Mouse (Mus musculus): ENCODE results near the gene Foxm1. TPM values are rescaled to one million over a fixed set of nuclear protein-coding genes. Genes with fewer than 3 reads are reported as not detected.

The Foxm1 gene
- polyA plus RNA-seq, 1 experiment from 2014 or later: 5.7 TPM

DNA sequence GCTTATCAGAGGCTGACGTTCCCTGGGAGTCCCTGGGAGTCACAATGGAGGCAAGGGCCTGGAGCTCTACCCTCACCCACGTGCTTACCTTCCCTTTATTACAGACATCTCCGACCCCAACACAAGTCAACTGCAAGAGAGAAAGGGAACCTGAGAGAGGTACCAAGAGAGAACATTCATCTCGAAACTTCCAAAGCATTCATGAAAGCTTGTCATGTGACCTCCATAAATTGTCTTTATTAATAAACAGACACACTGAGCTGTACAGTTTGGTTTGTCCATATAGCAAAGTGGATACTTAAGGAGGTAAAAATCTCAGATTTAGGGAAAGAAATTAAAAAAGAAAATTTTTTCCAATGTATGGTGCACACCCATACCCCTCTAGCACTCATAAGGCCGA lies 53.4 kb downstream of the Foxm1 start:
- 86% methylated on average over 5 of the region's 5 CpGs for WGBS (ENCODE audit: insufficient replicate concordance)
- DNase-seq: no peak
- ATAC-seq: no peak
- no peak overlapping the region for H3K9ac ChIP-seq (replicated peaks)
- H3K27ac ChIP-seq (ENCODE audit: low read depth): no peak overlapping the region
- H3K36me3 ChIP-seq (replicated peaks; ENCODE audit: insufficient read depth, low read length): peaks cover 15% of the 10 kb centered on the region
- H3K4me3 ChIP-seq (ENCODE audit: low read depth, low read length): no peak overlapping the region
- H3K27me3 ChIP-seq (ENCODE audit: insufficient read depth, low read length): no peaks in the 10 kb centered on the region
- H3K4me1 ChIP-seq (ENCODE audit: insufficient read depth): no peaks in the 10 kb centered on the region
- TF ChIP-seq EP300 (IDR thresholded peaks at IDR 0.05; ENCODE audit: low read depth) (no peak), CTCF (IDR thresholded peaks at IDR 0.05; ENCODE audit: low read depth) (no peak)
- H3K9me3 ChIP-seq (ENCODE audit: low read length): no peaks in the 10 kb centered on the region
- no peak overlapping the region for H3K4me2 ChIP-seq (ENCODE audit: low read depth, low read length)

DNA sequence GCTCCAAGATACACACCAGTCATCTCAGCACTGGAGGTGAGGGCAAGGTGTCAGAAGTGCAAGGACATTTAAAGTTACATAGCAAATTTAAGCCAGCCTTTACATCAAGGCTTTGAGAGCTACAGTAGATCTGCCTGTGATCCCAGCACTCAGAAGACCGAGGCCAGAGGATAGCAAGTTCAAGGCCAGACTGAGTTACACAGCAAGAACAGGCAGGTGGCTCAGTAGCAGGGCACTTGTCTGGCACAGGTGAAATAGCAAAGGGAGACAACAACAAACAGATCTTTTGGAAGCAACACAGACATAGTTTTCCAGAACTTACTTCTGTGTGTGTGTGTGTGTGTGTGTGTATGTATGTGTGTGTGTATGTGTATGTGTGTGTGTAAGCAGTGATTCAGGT lies 55.3 kb downstream of the Foxm1 start:
- WGBS (ENCODE audit: insufficient replicate concordance): 64% methylated on average over 1 of the region's 1 CpGs
- Histone ChIP-seq H3K27ac (ENCODE audit: low read depth) (no peak overlapping the region), H3K4me2 (ENCODE audit: low read depth, low read length) (no peak overlapping the region), H3K4me3 (ENCODE audit: low read depth, low read length) (no peak overlapping the region), H3K4me1 (ENCODE audit: insufficient read depth) (no peaks in the 10 kb centered on the region), H3K36me3 (replicated peaks; ENCODE audit: insufficient read depth, low read length) (no peaks in the 10 kb centered on the region; the same call in 1 of the 2 replicates), H3K9ac (replicated peaks) (no peak overlapping the region), H3K9me3 (ENCODE audit: low read length) (no peaks in the 10 kb centered on the region), H3K27me3 (ENCODE audit: insufficient read depth, low read length) (no peaks in the 10 kb centered on the region)
- no peak for ATAC-seq
- DNase-seq: no peak
- TF ChIP-seq CTCF (IDR thresholded peaks at IDR 0.05; ENCODE audit: low read depth) (no peak), EP300 (IDR thresholded peaks at IDR 0.05; ENCODE audit: low read depth) (no peak)

DNA sequence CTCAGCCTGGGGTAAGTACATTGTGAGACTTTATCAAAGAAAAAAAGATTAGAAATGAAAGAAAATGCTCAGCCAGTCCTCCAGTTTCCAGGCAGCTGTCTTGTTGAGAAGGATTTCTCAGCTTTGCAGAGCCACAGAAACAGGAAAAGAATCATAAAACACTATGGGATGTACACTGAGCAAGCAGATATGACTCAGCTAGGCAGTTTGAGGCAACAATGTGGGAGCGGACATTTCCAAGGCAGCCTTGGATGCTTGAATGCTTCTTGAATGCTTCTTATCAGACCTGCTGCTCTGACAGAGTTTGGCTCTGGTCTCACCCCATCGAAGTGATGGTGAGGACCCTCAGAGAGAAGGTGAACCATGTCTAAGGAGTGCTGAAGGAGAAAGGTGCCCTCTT lies 58.3 kb downstream of the Foxm1 start:
- no peak overlapping the region for H3K4me3 ChIP-seq (ENCODE audit: low read depth, low read length)
- no peak overlapping the region for H3K27ac ChIP-seq (ENCODE audit: low read depth)
- ATAC-seq (no peak), DNase-seq (no peak)
- WGBS (ENCODE audit: insufficient replicate concordance): 66% methylated on average over 2 of the region's 2 CpGs
- TF ChIP-seq CTCF (IDR thresholded peaks at IDR 0.05; ENCODE audit: low read depth) (no peak), EP300 (IDR thresholded peaks at IDR 0.05; ENCODE audit: low read depth) (no peak)
- no peaks in the 10 kb centered on the region; the same call in none of the 2 replicates for H3K4me1 ChIP-seq (ENCODE audit: insufficient read depth)
- H3K9ac ChIP-seq (replicated peaks): no peak overlapping the region
- no peak overlapping the region for H3K4me2 ChIP-seq (ENCODE audit: low read depth, low read length)
- H3K9me3 ChIP-seq (ENCODE audit: low read length): no peaks in the 10 kb centered on the region
- H3K36me3 ChIP-seq (replicated peaks; ENCODE audit: insufficient read depth, low read length): no peaks in the 10 kb centered on the region
- H3K27me3 ChIP-seq (ENCODE audit: insufficient read depth, low read length): no peaks in the 10 kb centered on the region

DNA sequence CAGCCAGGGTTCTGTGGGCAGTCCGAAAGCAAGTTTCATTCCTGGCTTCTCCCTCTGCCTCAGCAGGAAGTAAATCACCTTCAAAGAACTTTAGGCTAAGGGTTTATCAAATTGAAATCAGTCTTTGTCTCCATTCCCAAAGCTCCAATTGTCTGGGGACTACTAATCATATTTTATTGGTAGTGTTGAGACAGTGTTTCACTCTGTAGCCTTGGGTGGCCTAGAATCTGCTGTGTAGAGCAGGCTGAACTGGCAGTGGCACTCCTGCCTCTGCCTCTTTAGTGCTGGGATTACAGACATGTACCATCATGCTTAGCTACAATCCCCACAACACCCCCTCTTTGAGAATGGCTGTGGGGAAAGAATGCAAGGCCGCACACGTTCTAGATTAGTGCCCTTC lies 58.7 kb downstream of the Foxm1 start:
- Histone ChIP-seq H3K9ac (replicated peaks) (no peak overlapping the region), H3K36me3 (replicated peaks; ENCODE audit: insufficient read depth, low read length) (no peaks in the 10 kb centered on the region), H3K27ac (ENCODE audit: low read depth) (no peak overlapping the region), H3K27me3 (ENCODE audit: insufficient read depth, low read length) (no peaks in the 10 kb centered on the region), H3K4me3 (ENCODE audit: low read depth, low read length) (no peak overlapping the region), H3K9me3 (ENCODE audit: low read length) (no peaks in the 10 kb centered on the region), H3K4me2 (ENCODE audit: low read depth, low read length) (no peak overlapping the region), H3K4me1 (ENCODE audit: insufficient read depth) (no peaks in the 10 kb centered on the region; the same call in none of the 2 replicates)
- TF ChIP-seq EP300 (IDR thresholded peaks at IDR 0.05; ENCODE audit: low read depth) (no peak), CTCF (IDR thresholded peaks at IDR 0.05; ENCODE audit: low read depth) (no peak)
- WGBS (ENCODE audit: insufficient replicate concordance): 88% methylated on average over 3 of the region's 3 CpGs
- DNase-seq (no peak), ATAC-seq (no peak)

DNA sequence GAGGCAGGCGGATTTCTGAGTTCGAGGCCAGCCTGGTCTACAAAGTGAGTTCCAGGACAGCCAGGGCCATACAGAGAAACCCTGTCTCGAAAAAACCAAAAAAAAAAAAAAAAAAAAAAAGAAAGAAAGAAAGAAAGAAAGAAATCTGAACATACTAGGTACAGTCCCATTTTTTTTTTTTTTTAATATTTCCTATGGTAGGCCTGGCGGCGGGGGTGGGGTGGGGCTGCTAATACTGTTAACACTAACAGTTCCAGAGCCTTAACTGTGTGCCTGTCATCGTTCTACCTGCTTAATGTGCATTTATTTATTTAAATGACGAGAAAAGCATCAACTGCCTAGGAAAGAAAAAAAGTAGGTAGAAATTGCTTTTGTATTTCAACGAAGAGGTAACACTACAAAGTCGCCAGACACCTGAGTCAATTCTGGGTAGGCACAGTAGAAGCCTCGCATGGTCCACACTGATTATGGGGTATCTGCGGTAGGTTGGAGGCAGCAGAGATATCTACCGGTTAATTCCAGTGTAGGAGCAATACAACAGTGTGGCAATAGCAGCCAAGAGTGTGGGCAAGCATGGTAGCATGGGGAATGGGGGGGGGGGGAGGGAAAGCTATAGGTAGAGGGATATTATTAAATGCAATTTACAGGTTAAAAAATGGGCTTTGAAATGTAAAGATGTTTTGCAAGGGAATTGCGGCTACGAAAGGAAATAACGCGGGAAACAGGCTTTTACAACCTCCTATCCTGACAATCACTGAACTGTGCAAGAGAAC lies 60.9 kb downstream of the Foxm1 start:
- Histone ChIP-seq H3K36me3 (replicated peaks; ENCODE audit: insufficient read depth, low read length) (peaks cover 2% of the 10 kb centered on the region; the same call in 1 of the 2 replicates), H3K4me3 (ENCODE audit: low read depth, low read length) (peak overlapping the region; percentile 69), H3K9ac (replicated peaks) (peak overlapping the region; percentile 74), H3K9me3 (ENCODE audit: low read length) (no peaks in the 10 kb centered on the region), H3K27ac (ENCODE audit: low read depth) (peak overlapping the region; percentile 91), H3K4me1 (ENCODE audit: insufficient read depth) (no peaks in the 10 kb centered on the region; the same call in none of the 2 replicates), H3K27me3 (ENCODE audit: insufficient read depth, low read length) (no peaks in the 10 kb centered on the region), H3K4me2 (ENCODE audit: low read depth, low read length) (peak overlapping the region; percentile 81)
- TF ChIP-seq CTCF (IDR thresholded peaks at IDR 0.05; ENCODE audit: low read depth) (no peak), EP300 (IDR thresholded peaks at IDR 0.05; ENCODE audit: low read depth) (no peak; the same call in 1 of the 2 replicates)
- 29% methylated on average over 14 of the region's 16 CpGs for WGBS (ENCODE audit: insufficient replicate concordance)
- peak; percentile 42 for ATAC-seq
- DNase-seq: no peak

DNA sequence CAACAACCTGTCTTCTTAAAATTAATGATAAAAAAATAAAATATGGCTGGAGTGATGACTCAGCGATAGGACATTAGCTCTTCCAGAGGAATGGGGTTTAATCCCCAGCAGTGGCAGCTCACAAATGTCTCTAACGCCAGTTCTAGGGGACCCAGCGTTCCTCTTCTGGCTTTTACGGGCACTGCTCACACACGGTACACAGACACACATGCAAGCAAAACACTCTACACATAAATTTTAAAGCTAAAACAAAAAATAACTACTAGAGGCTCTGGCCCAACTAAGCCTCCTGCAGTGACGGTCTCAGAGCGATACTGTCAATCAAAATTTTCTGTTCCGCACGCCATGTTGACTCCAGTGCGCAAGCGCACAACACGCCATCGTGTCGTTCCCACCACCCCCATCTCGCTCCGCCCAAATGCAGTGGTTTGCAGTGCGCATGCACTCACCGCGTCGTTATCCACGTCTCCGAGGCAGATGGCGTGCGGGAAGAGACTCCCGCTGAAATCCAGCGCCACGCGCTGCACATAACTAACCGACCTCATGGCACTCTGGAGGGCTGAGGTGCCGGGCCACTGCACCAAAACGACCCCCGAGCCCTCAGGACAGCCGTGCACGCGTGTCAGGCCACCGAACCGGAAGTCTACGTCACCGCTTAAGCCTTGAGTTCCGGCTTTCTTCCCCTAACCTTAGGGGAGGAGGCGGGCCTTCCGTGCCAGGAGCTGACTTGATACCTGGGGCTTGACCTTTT lies 61.7 kb downstream of the Foxm1 start, which contains the start of gene Itfg2:
Gene Itfg2 (minus strand): TSS at position 663 of the 751 bp plus-strand sequence.
- 0% methylated on average over 42 of the region's 42 CpGs for WGBS (ENCODE audit: insufficient replicate concordance)
- ATAC-seq (peak; percentile 98), DNase-seq (peak; percentile 96)
- Histone ChIP-seq H3K4me1 (ENCODE audit: insufficient read depth) (no peaks in the 10 kb centered on the region; the same call in none of the 2 replicates), H3K27me3 (ENCODE audit: insufficient read depth, low read length) (no peaks in the 10 kb centered on the region), H3K9me3 (ENCODE audit: low read length) (no peaks in the 10 kb centered on the region), H3K4me2 (ENCODE audit: low read depth, low read length) (peak within 1 kb of the TSS; percentile 81), H3K9ac (replicated peaks) (peak within 1 kb of the TSS; percentile 74), H3K36me3 (replicated peaks; ENCODE audit: insufficient read depth, low read length) (peaks cover 5% of the 10 kb centered on the region; the same call in 1 of the 2 replicates), H3K27ac (ENCODE audit: low read depth) (peak within 1 kb of the TSS; percentile 91), H3K4me3 (ENCODE audit: low read depth, low read length) (peak within 1 kb of the TSS; percentile 69)
- no peak for TF ChIP-seq EP300 (IDR thresholded peaks at IDR 0.05; ENCODE audit: low read depth)
- no peak for TF ChIP-seq CTCF (IDR thresholded peaks at IDR 0.05; ENCODE audit: low read depth)

All from liver, postnatal 0 days (tissue).